Mouse (Mus musculus) hindbrain, embryonic 14.5 days (tissue): Measurements from ENCODE around the gene 2410004P03Rik. TPM values are rescaled to one million over a fixed set of nuclear protein-coding genes. Genes with fewer than 3 reads are reported as not detected.

Experiments used
- ATAC-seq: fragments of 200-750 bp; cut with Nextera tagmentation; 2 replicates; pipeline ENCODE4 v1.8.0; 2017; ENCODE audit warnings: moderate number of reproducible peaks, mild to moderate bottlenecking, moderate TSS enrichment, moderate library complexity; ENCODE audit not compliant: low FRiP score
- DNase-seq: peaks from one replicate; pipeline ENCODE4 v3.0.0-alpha.2; 2015; ENCODE audit warnings: low spot score
- H3K27ac ChIP-seq: fragments of 300-500 bp; sonication (generic); 2 replicates; pipeline ENCODE4 v1.5.1; 2014; ENCODE audit warnings: mild to moderate bottlenecking, moderate library complexity
- H3K27me3 ChIP-seq: fragments of 300-500 bp; sonication (generic); 2 replicates; pipeline ENCODE4 v1.6.1; 2014; ENCODE audit warnings: mild to moderate bottlenecking, low read length, mixed read lengths; ENCODE audit not compliant: control insufficient read depth, insufficient read depth
- H3K36me3 ChIP-seq: fragments of 300-500 bp; sonication (generic); replicated peaks from 2 replicates; pipeline ENCODE4 v1.6.1; 2014; ENCODE audit not compliant: control insufficient read depth, insufficient read depth
- H3K4me1 ChIP-seq: fragments of 300-500 bp; sonication (generic); replicated peaks from 2 replicates; pipeline ENCODE4 v1.6.1; 2014; ENCODE audit warnings: antibody characterized with exemption, low read length, mixed read lengths; ENCODE audit not compliant: control insufficient read depth, insufficient read depth
- H3K4me2 ChIP-seq: fragments of 300-500 bp; sonication (generic); replicated peaks from 2 replicates; pipeline ENCODE4 v1.6.1; 2014; ENCODE audit warnings: mild to moderate bottlenecking, moderate library complexity
- H3K4me3 ChIP-seq: fragments of 300-500 bp; sonication (generic); replicated peaks from 2 replicates; pipeline ENCODE4 v1.5.1; 2014; ENCODE audit warnings: mild to moderate bottlenecking, low read length
- H3K9ac ChIP-seq: fragments of 300-500 bp; sonication (generic); 2 replicates; pipeline ENCODE4 v1.6.1; 2014
- H3K9me3 ChIP-seq: fragments of 300-500 bp; sonication (generic); 2 replicates; pipeline ENCODE4 v1.6.1; 2016; ENCODE audit warnings: low read length; ENCODE audit not compliant: control insufficient read depth
- WGBS: fragments of 180-500 bp; shearing (Covaris S2); extraction: QIAGEN DNeasy Blood & Tissue Kit; methylation state at CpG from one replicate; pipeline ENCODE4 v1.1.7; 2014; 5-methylcytosine and 5-hydroxymethylcytosine counted together
- polyA plus RNA-seq: library from polyadenylated mRNA; unstranded; fragments of >200 nt; fragmentation: Nextera tagmentation; extraction: Ambion mirVana; gene quantifications from 2 replicates; pipeline ENCODE4 v1.2.1, GENCODE M21; 2014

2410004P03Rik gene
- polyA plus RNA-seq, 1 experiment from 2014 or later, result 7.7 TPM

DNA sequence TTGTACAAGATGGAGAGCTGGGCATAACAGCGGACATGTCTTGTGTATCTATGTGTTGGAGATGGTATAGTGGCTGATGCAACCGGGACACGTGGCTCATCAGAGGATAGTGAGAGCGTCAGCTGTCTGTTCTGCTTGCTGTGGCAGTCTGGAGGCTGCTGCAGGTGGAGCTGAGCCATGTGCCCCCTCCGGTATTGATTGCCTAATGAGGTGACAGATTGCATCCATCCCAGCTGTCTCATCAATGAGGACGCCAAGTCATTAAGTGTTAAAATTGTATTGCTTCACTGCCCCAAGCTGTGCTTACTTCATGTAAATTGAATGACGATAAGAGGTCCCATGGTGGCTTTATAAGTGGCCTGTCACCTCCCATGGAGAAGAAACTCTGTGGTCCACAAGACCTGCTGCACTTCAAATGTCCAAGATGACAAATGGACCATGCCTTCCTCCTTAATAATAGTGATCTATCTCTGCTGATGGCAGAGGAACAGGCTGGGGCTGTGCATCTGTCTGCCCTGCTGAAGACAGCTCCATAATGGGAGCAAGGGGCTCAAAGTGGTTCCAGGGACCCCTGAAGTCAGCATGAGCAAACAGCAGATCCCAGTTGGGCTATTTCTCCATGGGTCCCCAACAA is 37.6 kb upstream of the 2410004P03Rik start:
- Histone ChIP-seq H3K36me3 (no peaks in the 10 kb centered on the region), H3K4me3 (no peak overlapping the region), H3K4me2 (no peak overlapping the region), H3K9me3 (no peaks in the 10 kb centered on the region), H3K9ac (no peak overlapping the region), H3K27me3 (no peaks in the 10 kb centered on the region), H3K27ac (no peak overlapping the region), H3K4me1 (peaks cover 10% of the 10 kb centered on the region; the same call in 1 of the 2 replicates)
- ATAC-seq, result peak; percentile 84
- peak; percentile 51 for DNase-seq
- 39% methylated on average over 7 of the region's 7 CpGs for WGBS

DNA sequence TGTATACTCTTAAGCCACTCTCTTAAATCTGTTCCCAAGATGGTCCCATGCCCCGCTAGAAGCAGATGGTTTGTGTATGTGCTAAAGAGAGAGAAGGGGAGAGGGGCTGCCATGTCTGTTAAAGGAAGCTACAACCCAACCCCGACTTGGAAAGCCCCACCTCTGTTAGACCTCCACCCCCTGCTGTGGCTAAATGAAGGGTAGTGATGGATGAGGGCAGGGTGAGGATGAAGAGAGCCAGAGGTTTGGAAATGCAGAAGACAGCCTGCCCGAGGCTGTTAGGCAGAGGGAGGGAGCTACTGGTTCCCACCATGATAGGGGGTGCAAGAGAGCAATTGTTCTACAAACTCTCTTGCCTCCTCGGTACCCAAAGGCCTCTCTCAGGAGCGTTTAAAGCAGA is 31.8 kb upstream of the 2410004P03Rik start:
- no peaks in the 10 kb centered on the region for H3K4me1 ChIP-seq
- ATAC-seq (no peak), DNase-seq (no peak)
- H3K4me3 ChIP-seq, result no peak overlapping the region
- no peaks in the 10 kb centered on the region for H3K27me3 ChIP-seq
- no peaks in the 10 kb centered on the region for H3K36me3 ChIP-seq
- H3K9me3 ChIP-seq, result no peaks in the 10 kb centered on the region
- H3K4me2 ChIP-seq, result no peak overlapping the region
- H3K27ac ChIP-seq, result no peak overlapping the region
- H3K9ac ChIP-seq, result no peak overlapping the region
- 52% methylated on average over 5 of the region's 5 CpGs for WGBS

DNA sequence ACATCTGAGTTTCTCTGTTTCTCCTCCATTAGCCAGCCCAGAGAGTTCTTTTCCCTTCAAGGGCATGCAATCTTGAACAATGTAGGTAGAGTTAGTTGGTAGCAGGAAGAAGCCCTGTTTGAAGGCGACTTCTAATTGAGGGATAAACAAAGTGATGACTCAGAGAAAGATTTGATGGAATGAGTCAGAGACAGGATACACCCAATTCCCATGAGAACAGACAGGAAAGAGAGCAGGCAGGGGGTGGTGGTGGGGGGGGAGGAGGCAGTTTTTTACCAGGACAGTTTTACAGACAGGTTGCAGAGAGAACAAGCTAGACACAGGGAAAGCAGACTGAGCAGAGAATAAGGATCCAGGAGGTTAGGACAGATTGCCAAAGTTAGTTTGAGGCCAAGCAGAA is 29.0 kb upstream of the 2410004P03Rik start:
- peaks cover 17% of the 10 kb centered on the region; the same call in 1 of the 2 replicates for H3K4me1 ChIP-seq
- WGBS, result 70% methylated on average over 1 of the region's 1 CpGs

DNA sequence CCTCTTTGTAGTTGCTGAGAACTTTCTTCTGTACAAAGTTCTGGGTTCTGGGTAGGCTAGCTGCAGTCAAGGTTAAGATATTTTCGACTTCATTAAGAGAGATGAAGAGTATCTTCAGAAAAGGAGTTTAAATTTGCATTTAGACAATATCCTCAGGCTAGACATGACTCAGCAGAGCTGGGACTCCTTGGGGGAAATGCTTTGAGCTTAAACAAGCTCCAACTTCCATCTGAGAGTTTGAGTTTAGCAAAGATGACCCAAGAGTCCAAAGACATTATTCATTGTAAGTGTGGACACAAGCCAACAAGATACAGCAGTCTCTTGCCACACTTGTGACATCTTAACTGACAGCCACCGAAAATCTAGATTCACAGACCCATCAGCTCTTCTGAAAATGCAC is 27.9 kb upstream of the 2410004P03Rik start:
- ATAC-seq, result no peak
- Histone ChIP-seq H3K27me3 (no peaks in the 10 kb centered on the region), H3K27ac (no peak overlapping the region), H3K9ac (no peak overlapping the region), H3K4me3 (no peak overlapping the region), H3K4me2 (no peak overlapping the region), H3K9me3 (no peaks in the 10 kb centered on the region), H3K36me3 (no peaks in the 10 kb centered on the region), H3K4me1 (peaks cover 17% of the 10 kb centered on the region; the same call in 1 of the 2 replicates)
- 85% methylated on average over 2 of the region's 2 CpGs for WGBS
- no peak for DNase-seq

More for the DNA sequence above, 29.0 kb upstream of the 2410004P03Rik start:
- Histone ChIP-seq H3K27me3 (no peaks in the 10 kb centered on the region), H3K27ac (no peak overlapping the region), H3K36me3 (no peaks in the 10 kb centered on the region), H3K4me3 (no peak overlapping the region), H3K4me2 (no peak overlapping the region), H3K9me3 (no peaks in the 10 kb centered on the region), H3K9ac (no peak overlapping the region)
- ATAC-seq, result no peak
- DNase-seq, result no peak

DNA sequence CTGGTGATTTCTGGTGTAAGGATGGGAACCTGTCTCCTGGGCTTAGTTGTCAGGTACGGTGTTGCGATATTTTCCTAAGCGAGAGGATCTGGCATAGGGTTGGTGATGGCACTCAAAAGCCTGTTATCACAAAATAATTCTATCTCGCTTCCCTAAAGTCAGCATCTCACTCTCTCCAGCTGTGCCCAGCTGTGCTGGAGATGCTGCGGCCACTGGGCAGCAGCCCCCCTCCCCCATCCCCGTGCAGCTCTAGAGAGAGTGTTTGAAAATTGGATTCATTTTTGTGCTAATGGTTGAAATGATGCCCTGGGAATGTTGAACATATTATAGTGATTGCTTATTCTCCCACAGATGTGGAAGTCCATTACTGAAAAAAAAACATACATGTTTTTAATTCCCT is 26.7 kb upstream of the 2410004P03Rik start:
- Histone ChIP-seq H3K4me2 (no peak overlapping the region), H3K9ac (no peak overlapping the region), H3K4me3 (no peak overlapping the region), H3K27ac (no peak overlapping the region), H3K9me3 (no peaks in the 10 kb centered on the region), H3K4me1 (peaks cover 17% of the 10 kb centered on the region; the same call in 1 of the 2 replicates), H3K27me3 (no peaks in the 10 kb centered on the region), H3K36me3 (no peaks in the 10 kb centered on the region)
- DNase-seq, result no peak
- WGBS, result 72% methylated on average over 6 of the region's 6 CpGs
- ATAC-seq, result no peak

DNA sequence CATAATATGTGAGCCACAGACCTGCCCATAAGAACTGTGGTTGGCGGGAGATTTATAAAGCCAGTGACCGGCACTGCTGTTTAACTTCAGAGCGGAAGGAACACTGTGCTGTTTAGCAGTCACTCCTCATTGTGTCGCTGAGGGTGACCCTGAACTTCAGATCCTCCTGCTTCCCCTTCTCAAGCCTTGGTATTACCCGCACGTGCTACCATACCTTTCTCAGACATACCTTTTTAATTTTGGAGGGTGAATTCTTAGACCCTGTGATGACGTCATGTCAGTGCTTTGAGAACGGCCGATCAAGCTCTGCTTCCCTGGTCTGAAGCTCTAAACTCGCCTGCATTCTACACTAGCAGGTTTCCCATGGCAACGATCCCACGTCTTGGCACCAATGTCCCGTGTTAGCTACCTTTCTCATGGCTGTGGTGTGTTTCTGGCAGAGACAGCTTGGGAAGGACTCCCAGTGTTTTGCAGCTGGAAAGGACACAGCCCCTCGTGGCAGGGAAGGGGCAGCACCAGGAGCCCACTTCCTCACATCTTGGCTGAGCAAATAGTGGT is 25.6 kb upstream of the 2410004P03Rik start:
- H3K36me3 ChIP-seq, result no peaks in the 10 kb centered on the region
- no peak overlapping the region for H3K27ac ChIP-seq
- 56% methylated on average over 14 of the region's 14 CpGs for WGBS
- H3K27me3 ChIP-seq, result no peaks in the 10 kb centered on the region
- no peaks in the 10 kb centered on the region for H3K9me3 ChIP-seq
- DNase-seq (no peak), ATAC-seq (no peak)
- H3K4me3 ChIP-seq, result no peak overlapping the region
- H3K4me2 ChIP-seq, result 0 out of 2 replicates have a peak overlapping the region, but pooled peaks have one; percentile 12
- peak overlapping the region; percentile 16; the same call in 1 of the 2 replicates for H3K9ac ChIP-seq
- H3K4me1 ChIP-seq, result peaks cover 17% of the 10 kb centered on the region; the same call in 1 of the 2 replicates

DNA sequence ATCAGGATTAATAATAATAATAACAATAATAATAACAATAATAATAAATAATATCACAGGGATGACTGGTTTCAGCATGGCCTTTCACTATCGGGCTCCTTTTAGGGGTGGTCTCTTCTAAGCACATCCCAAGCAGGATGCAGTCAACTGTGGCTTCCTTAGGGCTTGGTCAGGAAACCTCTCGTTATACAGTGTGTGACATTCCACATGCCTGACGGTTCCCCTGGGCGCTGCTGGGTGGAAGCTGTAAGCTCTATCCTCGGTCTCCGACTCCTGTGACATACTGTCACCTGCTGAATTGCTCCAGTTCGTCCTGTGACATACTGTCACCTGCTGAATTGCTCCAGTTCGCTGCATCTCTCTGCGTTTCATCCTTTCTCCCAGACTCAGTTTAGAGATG is 25.0 kb upstream of the 2410004P03Rik start:
- Histone ChIP-seq H3K4me3 (no peak overlapping the region), H3K4me2 (no peak overlapping the region), H3K27me3 (no peaks in the 10 kb centered on the region), H3K36me3 (no peaks in the 10 kb centered on the region), H3K9me3 (no peaks in the 10 kb centered on the region), H3K4me1 (peaks cover 17% of the 10 kb centered on the region; the same call in 1 of the 2 replicates), H3K27ac (no peak overlapping the region), H3K9ac (peak overlapping the region; percentile 16; the same call in 1 of the 2 replicates)
- DNase-seq, result no peak
- WGBS, result 42% methylated on average over 9 of the region's 9 CpGs
- ATAC-seq, result no peak

DNA sequence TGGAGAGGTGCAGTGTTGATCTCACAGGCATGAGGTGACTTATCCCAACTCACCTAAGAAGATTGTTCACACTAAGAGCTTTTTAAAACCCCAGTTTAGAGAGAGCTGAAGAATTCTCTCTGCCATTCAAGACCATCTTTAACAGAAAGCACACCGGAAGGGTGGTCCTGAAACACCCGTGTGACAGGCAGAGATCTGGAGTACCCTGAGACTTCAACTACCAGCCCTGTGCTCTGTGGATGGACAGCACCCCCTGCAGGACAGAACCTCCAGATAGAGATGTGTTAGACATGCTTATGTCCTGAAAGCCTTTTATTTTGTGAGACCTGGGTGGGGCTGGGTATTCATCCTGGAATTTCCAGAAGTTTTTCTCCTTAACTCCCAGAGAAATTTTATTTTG is 23.6 kb upstream of the 2410004P03Rik start:
- 70% methylated on average over 2 of the region's 2 CpGs for WGBS
- Histone ChIP-seq H3K4me3 (no peak overlapping the region), H3K4me2 (no peak overlapping the region), H3K9me3 (no peaks in the 10 kb centered on the region), H3K27ac (no peak overlapping the region), H3K9ac (no peak overlapping the region), H3K27me3 (no peaks in the 10 kb centered on the region), H3K4me1 (peaks cover 17% of the 10 kb centered on the region; the same call in 1 of the 2 replicates), H3K36me3 (no peaks in the 10 kb centered on the region)
- DNase-seq, result no peak
- ATAC-seq, result no peak

DNA sequence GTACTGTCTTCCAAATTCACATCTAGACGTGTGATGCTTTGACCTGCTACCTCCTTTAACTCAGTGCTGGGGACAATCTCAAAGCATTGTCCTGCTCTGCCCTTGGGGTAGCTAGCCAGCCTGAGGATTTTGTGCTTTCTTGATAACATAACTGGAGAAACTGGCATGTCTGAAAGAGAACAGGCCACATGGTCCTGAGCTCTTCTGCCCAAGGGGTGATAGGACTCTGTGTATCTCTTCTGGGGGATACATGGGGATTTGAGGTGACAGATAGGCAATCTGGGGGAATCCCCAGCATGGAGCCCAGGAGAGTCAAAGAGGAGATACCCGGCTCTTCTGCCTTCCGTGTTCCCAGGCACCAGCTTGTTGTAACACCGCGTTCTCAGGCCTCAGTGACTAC is 23.1 kb upstream of the 2410004P03Rik start:
- H3K4me1 ChIP-seq, result peaks cover 17% of the 10 kb centered on the region; the same call in 1 of the 2 replicates
- 87% methylated on average over 5 of the region's 5 CpGs for WGBS
- DNase-seq (no peak), ATAC-seq (no peak)
- no peak overlapping the region for H3K4me3 ChIP-seq
- no peak overlapping the region for H3K9ac ChIP-seq
- no peaks in the 10 kb centered on the region for H3K27me3 ChIP-seq
- no peaks in the 10 kb centered on the region for H3K9me3 ChIP-seq
- no peak overlapping the region for H3K4me2 ChIP-seq
- no peaks in the 10 kb centered on the region for H3K36me3 ChIP-seq
- no peak overlapping the region for H3K27ac ChIP-seq
